Mouse (Mus musculus): ENCODE measurements around the gene Parl. TPM values are rescaled to one million over a fixed set of nuclear protein-coding genes. Genes with fewer than 3 reads are reported as not detected.

The Parl gene
- polyA plus RNA-seq, 1 experiment, result 33.1 TPM

GRCm38 (mm10) chr16:20279395-20279794 is 22.8 kb downstream of the Parl start:
- WGBS, result 91% methylated on average over 5 of the region's 5 CpGs
- TF ChIP-seq POLR2A (IDR thresholded peaks at IDR 0.05; ENCODE audit: low read depth, low read length), result no peak
- TF ChIP-seq CTCF (IDR thresholded peaks at IDR 0.05; ENCODE audit: extremely low read depth, insufficient read depth, insufficient read length, insufficient replicate concordance), result no peak
- Histone ChIP-seq H3K4me3 (ENCODE audit: extremely low read depth, insufficient read depth, insufficient read length) (no peak overlapping the region), H3K27ac (ENCODE audit: insufficient read depth, low read length) (no peak overlapping the region), H3K27me3 (ENCODE audit: control insufficient read depth, insufficient read depth, low read length) (no peaks in the 10 kb centered on the region), H3K4me1 (ENCODE audit: control insufficient read depth, insufficient read depth, insufficient read length) (no peaks in the 10 kb centered on the region), H3K36me3 (ENCODE audit: control insufficient read depth, insufficient read depth, low read length) (peaks cover 26% of the 10 kb centered on the region)
- no peak for DNase-seq (ENCODE audit: low read depth in 1 of 2, low spot score in 2 of 2)

- TF ChIP-seq POLR2A (IDR thresholded peaks at IDR 0.05; ENCODE audit: low read depth, low read length), result no peak
- no peak for TF ChIP-seq CTCF (IDR thresholded peaks at IDR 0.05; ENCODE audit: extremely low read depth, insufficient read depth, insufficient read length, insufficient replicate concordance)
- Histone ChIP-seq H3K36me3 (ENCODE audit: control insufficient read depth, insufficient read depth, low read length) (no peaks in the 10 kb centered on the region), H3K27me3 (ENCODE audit: control insufficient read depth, insufficient read depth, low read length) (no peaks in the 10 kb centered on the region), H3K4me3 (ENCODE audit: extremely low read depth, insufficient read depth, insufficient read length) (no peak overlapping the region), H3K27ac (ENCODE audit: insufficient read depth, low read length) (no peak overlapping the region), H3K4me1 (ENCODE audit: control insufficient read depth, insufficient read depth, insufficient read length) (no peaks in the 10 kb centered on the region)
- WGBS, result 47% methylated on average over 3 of the region's 3 CpGs
- DNase-seq (ENCODE audit: low read depth in 1 of 2, low spot score in 2 of 2), result no peak
These were observed 29.2 kb downstream of the Parl start for GRCm38 (mm10) chr16:20272994-20273393.

- no peaks in the 10 kb centered on the region for H3K4me1 ChIP-seq (ENCODE audit: control insufficient read depth, insufficient read depth, insufficient read length)
- H3K4me3 ChIP-seq (ENCODE audit: extremely low read depth, insufficient read depth, insufficient read length), result no peak overlapping the region
- H3K36me3 ChIP-seq (ENCODE audit: control insufficient read depth, insufficient read depth, low read length), result no peaks in the 10 kb centered on the region
- 36% methylated on average over 4 of the region's 4 CpGs for WGBS
- no peak overlapping the region for H3K27ac ChIP-seq (ENCODE audit: insufficient read depth, low read length)
- TF ChIP-seq CTCF (IDR thresholded peaks at IDR 0.05; ENCODE audit: extremely low read depth, insufficient read depth, insufficient read length, insufficient replicate concordance), result no peak
- no peak for TF ChIP-seq POLR2A (IDR thresholded peaks at IDR 0.05; ENCODE audit: low read depth, low read length)
- H3K27me3 ChIP-seq (ENCODE audit: control insufficient read depth, insufficient read depth, low read length), result no peaks in the 10 kb centered on the region
- DNase-seq (ENCODE audit: low read depth in 1 of 2, low spot score in 2 of 2), result no peak
These were observed 30.8 kb downstream of the Parl start for GRCm38 (mm10) chr16:20271339-20271738.

- Histone ChIP-seq H3K27me3 (ENCODE audit: control insufficient read depth, insufficient read depth, low read length) (no peaks in the 10 kb centered on the region), H3K4me3 (ENCODE audit: extremely low read depth, insufficient read depth, insufficient read length) (no peak overlapping the region), H3K36me3 (ENCODE audit: control insufficient read depth, insufficient read depth, low read length) (no peaks in the 10 kb centered on the region), H3K27ac (ENCODE audit: insufficient read depth, low read length) (no peak overlapping the region), H3K4me1 (ENCODE audit: control insufficient read depth, insufficient read depth, insufficient read length) (no peaks in the 10 kb centered on the region)
- no peak for DNase-seq (ENCODE audit: low read depth in 1 of 2, low spot score in 2 of 2)
- 42% methylated on average over 7 of the region's 7 CpGs for WGBS
- no peak for TF ChIP-seq POLR2A (IDR thresholded peaks at IDR 0.05; ENCODE audit: low read depth, low read length)
- TF ChIP-seq CTCF (IDR thresholded peaks at IDR 0.05; ENCODE audit: extremely low read depth, insufficient read depth, insufficient read length, insufficient replicate concordance), result no peak
These were observed 37.1 kb downstream of the Parl start for GRCm38 (mm10) chr16:20265089-20265488.

GRCm38 (mm10) chr16:20257926-20258325 is 44.3 kb downstream of the Parl start:
- Histone ChIP-seq H3K27ac (ENCODE audit: insufficient read depth, low read length) (no peak overlapping the region), H3K36me3 (ENCODE audit: control insufficient read depth, insufficient read depth, low read length) (no peaks in the 10 kb centered on the region), H3K4me3 (ENCODE audit: extremely low read depth, insufficient read depth, insufficient read length) (no peak overlapping the region), H3K4me1 (ENCODE audit: control insufficient read depth, insufficient read depth, insufficient read length) (no peaks in the 10 kb centered on the region), H3K27me3 (ENCODE audit: control insufficient read depth, insufficient read depth, low read length) (no peaks in the 10 kb centered on the region)
- DNase-seq (ENCODE audit: low read depth in 1 of 2, low spot score in 2 of 2), result no peak
- TF ChIP-seq POLR2A (IDR thresholded peaks at IDR 0.05; ENCODE audit: low read depth, low read length), result no peak
- TF ChIP-seq CTCF (IDR thresholded peaks at IDR 0.05; ENCODE audit: extremely low read depth, insufficient read depth, insufficient read length, insufficient replicate concordance), result no peak
- 92% methylated on average over 5 of the region's 5 CpGs for WGBS

GRCm38 (mm10) chr16:20248442-20249174 is 53.6 kb downstream of the Parl start:
- H3K4me1 ChIP-seq (ENCODE audit: control insufficient read depth, insufficient read depth, insufficient read length), result no peaks in the 10 kb centered on the region
- DNase-seq (ENCODE audit: low read depth in 1 of 2, low spot score in 2 of 2), result no peak
- no peak overlapping the region for H3K4me3 ChIP-seq (ENCODE audit: extremely low read depth, insufficient read depth, insufficient read length)
- no peaks in the 10 kb centered on the region for H3K36me3 ChIP-seq (ENCODE audit: control insufficient read depth, insufficient read depth, low read length)
- H3K27me3 ChIP-seq (ENCODE audit: control insufficient read depth, insufficient read depth, low read length), result no peaks in the 10 kb centered on the region
- 88% methylated on average over 9 of the region's 9 CpGs for WGBS
- H3K27ac ChIP-seq (ENCODE audit: insufficient read depth, low read length), result no peak overlapping the region
- TF ChIP-seq POLR2A (IDR thresholded peaks at IDR 0.05; ENCODE audit: low read depth, low read length) (no peak), CTCF (IDR thresholded peaks at IDR 0.05; ENCODE audit: extremely low read depth, insufficient read depth, insufficient read length, insufficient replicate concordance) (no peak)

- no peaks in the 10 kb centered on the region for H3K4me1 ChIP-seq (ENCODE audit: control insufficient read depth, insufficient read depth, insufficient read length)
- no peaks in the 10 kb centered on the region for H3K27me3 ChIP-seq (ENCODE audit: control insufficient read depth, insufficient read depth, low read length)
- no peak overlapping the region for H3K27ac ChIP-seq (ENCODE audit: insufficient read depth, low read length)
- TF ChIP-seq POLR2A (IDR thresholded peaks at IDR 0.05; ENCODE audit: low read depth, low read length) (no peak), CTCF (IDR thresholded peaks at IDR 0.05; ENCODE audit: extremely low read depth, insufficient read depth, insufficient read length, insufficient replicate concordance) (no peak)
- H3K36me3 ChIP-seq (ENCODE audit: control insufficient read depth, insufficient read depth, low read length), result no peaks in the 10 kb centered on the region
- no peak for DNase-seq (ENCODE audit: low read depth in 1 of 2, low spot score in 2 of 2)
- H3K4me3 ChIP-seq (ENCODE audit: extremely low read depth, insufficient read depth, insufficient read length), result no peak overlapping the region
These were observed 55.1 kb downstream of the Parl start for GRCm38 (mm10) chr16:20247103-20247502.
